Mouse (Mus musculus) adrenal gland, postnatal 10 days (tissue): ENCODE measurements around the gene Rad51d. TPM values are rescaled to one million over a fixed set of nuclear protein-coding genes. Genes with fewer than 3 reads are reported as not detected.
"Not testable (repeated sequence)": the region's sequence is repeated elsewhere in the genome, so short reads cannot be mapped to it uniquely, and the experiment has no call there.

Experiments used
- DNase-seq: peaks from one replicate; pipeline ENCODE4 v3.0.0; 2021; ENCODE audit warnings: mixed read lengths
- total RNA-seq, 2 experiments: library from RNA; stranded (reverse); gene quantifications; 2 replicates each; pipeline ENCODE4 v1.2.3; 2021

Gene Rad51d
- total RNA-seq, 2 experiments from 2014 or later = 14.8 to 19.3 TPM

DNA sequence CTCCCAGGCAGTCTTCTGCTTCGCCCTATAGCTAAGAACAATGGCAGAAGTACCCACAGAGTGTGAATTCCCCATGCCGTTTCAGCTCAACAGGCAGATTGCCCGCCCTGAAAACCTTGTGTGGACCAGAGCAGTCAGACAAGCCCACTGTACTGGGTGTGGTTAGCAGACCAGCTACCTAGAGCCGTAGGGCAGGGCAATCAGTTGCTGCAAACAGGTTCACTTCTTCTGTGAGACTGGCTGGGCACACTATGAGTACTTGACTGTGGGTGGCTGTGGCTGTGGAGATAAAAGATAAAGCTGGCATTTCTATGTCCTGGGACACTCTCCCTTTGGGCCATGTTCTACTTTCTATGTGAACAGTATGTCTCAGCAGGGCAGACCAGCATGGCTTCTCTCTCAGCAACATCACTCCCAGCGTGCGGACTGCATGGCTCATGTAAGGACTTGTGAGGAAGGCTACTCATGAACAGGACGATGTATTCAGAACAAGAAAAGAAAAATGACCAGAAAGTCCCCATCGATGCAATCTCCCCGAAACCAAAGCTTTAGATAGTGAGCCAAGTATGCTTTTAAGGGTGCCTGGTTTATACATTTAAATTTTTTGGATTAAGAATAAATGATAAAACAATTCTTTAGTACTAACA lies 35.0 kb downstream of the Rad51d start:
- DNase-seq = no peak

DNA sequence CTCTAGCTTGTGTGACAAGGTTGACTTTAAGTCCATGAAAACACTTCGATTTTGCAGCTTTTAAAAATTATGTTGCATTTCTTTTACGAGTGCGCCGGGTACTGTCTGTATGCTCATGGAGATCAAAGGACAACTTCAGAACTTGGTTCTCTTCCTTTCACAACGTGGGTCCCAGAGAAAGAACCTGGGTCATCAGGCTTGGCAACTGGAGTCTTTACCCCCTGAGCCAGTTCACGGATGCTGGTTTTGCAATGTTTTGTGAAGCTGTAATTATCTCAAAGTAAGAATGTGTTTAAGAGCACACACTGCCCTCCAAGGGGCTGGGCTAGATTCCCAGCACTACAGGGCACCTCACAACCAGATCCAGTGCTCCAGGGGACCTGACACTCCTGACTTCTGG lies 36.3 kb downstream of the Rad51d start:
- DNase-seq = no peak

DNA sequence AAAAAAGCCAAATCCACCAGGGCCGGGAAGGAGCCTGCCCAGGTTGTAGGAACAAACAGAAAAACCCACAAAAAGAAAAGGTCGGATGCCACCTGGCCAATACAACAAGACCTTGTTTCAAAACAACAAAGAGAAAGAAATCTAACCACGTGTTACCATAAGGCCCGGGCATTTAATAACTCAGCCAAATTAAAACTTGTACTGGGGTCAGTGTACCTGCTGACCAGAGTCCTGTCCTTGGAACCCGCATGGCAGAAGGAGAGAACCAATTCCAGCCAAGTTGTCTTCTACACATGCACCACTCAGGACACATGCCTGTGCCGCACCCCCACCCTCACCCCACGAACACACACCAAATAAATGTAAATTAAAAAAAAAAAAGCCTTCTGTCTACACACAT lies 37.5 kb downstream of the Rad51d start:
- no peak for DNase-seq

DNA sequence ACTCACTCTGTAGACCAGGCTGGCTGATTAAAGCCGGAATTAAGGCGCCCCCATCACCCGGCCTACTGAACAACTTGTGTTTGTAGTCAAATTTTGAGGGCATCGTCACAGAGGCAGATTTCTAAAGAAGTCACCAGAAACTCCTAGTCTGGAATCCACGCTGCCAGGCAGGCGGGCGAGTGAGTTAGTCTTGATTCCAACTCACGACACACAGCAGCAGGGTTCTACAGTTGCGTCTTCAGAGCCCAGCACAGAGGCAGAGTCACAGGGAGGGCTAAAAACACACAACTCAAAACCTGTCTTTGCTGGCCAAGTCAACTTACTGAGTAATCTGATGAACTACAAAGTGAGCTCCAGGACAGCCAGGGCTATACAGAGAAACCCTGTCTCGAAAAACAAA lies 37.9 kb downstream of the Rad51d start:
- DNase-seq = no peak

DNA sequence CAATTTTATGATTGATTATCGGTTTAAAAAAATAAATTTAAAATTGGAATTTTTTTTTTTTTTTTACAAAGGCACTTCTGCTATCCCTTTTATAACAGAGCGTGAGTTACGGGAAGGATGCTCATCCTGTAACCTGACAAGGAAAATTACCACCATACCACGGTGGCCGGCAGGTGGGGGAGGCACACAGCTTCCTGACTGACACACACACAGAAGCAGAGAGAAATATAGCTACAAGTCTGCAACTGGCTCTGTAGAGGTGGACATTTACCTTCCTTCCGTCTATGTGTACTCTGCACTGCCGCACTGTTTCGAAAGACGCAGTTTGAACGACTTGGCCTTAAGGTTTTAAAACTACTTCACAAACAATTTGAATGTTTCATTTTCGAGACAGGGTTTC lies 38.3 kb downstream of the Rad51d start:
- no peak for DNase-seq

DNA sequence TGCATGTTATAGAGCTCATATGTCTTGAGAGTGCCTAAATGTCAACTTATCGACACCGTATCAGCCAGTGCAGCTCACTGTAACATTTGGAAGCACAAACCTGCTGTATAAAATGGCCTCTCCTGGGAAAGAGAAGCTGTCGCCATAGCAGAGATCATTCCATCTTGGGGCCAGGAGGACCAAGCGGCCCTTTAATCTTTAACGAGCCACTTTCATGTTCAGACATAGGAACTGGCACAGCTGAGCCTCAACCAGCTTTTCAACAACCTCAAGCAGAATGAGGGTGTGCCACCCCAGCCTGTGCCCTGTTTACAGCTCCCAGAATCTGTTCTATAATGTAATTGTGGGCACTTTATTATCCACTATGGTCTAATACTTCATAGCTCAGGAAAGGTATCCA lies 40.2 kb downstream of the Rad51d start:
- no peak for DNase-seq

DNA sequence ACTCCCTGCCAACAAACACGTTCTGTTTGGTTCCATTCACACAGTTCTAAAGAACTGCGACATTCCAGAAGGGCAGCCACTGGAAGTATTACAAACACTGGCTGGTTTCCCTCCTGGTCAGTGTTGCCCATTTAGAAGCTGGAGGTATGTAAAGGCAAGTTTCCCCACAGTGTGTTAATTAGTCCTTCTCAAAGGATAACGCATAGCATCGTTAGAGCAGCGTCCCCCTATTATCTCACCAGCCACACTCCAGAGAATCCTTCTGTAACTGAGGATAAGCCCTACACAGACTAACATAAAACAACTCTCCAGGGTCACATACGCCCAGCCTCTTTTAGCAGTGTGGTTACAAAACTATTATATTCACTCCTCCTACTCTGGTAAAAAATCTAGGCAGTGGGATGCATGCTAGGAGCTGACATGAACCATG lies 42.8 kb downstream of the Rad51d start:
- no peak for DNase-seq

DNA sequence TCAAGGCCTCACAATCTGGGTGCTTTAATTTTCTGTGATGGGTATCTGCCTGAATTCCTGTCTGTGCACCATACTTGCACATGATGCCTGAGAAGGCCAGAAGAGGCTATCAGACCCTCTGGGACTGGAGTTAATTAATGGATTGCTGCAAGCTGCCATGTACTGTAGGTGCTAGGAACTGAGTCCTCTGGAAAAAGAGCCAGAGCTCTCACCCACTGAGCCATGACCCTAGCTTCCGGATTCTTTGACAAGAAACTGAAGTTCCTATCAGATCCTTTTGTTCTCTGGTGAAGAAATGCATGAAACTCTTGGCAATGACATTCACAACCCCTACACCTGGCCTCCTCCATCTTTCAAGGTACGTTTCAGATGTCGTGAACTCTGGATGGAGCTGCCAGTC lies 43.5 kb downstream of the Rad51d start:
- no peak for DNase-seq

DNA sequence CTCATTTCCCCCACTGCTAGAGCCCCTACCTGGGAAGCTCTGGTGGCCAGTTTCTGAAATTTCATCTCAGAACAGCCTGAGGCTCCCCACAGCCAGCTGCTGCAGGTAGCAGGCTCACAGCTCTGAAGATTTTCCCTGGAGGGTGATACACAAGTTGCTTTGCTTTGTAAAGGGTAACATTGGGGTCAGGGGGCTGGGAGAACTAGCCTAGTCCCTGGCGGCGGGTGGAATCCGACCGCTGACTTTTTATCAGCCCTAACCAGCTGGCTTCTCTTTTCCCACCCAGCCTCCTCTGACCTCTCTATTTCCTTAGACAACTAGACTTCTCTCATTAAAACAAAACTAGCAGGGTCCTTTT lies 44.4 kb downstream of the Rad51d start:
- no peak for DNase-seq

DNA sequence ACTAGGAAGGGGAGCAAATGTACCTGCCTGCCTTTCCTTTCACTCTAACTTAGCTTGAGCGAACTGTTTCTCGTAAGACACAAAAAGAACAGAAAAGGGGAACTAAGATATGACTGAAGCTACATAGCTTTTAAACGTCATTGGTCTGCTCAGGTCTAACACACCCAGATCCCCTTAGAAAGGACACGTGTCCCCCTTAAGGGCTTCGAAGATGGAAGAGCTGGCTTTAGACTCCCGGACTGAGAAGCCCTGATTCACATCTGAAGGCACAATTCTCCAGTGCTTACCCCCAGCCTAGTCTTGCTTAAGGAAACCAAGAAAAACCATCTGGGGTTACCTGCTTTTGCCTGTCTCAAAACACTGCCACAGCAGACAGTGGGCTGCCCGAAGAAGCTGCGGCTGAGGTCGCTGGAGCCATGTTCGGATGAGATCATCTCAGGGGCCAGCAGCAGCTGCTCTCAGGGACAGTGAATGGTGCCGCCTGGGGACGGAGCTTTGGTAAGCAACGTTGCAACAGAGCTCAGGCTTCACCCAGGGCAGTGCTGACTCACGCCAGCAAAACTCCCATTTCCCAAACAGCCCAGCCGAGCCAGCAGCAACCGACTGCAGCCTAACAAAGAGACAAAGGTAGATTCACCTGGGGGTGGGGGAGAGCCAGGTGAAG lies 44.9 kb downstream of the Rad51d start:
- DNase-seq = peak; percentile 87

DNA sequence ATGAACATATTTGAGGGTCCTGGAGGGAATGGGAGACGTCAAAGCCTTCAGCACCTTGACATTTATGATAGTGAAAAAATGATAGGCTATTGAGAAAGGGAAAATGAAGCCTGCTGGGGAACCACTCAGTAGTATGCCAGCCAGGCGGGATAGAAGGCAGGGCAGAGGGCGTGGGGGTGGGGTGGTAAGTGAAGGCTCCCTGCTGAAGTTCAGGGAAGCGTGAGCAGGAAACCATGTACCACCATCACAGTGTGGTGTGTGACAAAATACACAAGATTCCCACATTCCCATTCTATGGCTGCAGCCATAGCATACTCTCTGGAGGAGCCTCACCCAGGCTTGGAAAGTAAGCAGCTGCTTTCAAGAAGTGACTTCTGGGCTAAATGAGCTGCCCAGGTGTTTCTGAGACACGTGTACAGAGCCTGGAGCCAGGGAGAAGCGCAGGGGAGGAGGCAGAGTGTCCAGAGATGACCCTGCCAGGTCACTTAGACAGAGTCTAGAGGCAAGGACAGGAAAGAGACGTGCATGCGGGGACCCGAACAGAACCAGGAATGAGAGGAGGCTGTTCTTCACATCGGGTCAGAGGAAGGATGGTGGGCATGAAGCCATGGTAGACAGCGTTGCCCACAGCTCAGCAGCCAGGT lies 45.5 kb downstream of the Rad51d start:
- DNase-seq = peak; percentile 26

DNA sequence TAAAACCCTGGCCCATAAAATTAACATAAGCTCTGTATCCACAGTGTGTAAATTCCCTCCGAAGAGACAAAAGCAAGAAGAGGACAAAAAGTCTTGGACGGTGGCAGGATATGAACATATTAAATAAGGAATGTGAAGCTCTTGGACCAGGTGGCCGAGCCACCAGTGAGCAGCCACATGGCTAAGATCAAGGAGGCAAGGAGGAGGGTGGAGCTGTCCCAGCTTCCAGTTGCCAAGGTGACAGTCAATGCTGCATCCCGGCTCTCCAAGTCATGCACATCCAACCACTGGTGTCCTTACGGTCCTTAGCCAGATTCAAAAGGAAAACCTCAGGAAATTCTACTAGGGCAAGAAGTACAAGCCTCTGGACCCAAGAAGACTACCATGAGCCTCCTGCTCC lies 51.9 kb downstream of the Rad51d start:
- no peak for DNase-seq

DNA sequence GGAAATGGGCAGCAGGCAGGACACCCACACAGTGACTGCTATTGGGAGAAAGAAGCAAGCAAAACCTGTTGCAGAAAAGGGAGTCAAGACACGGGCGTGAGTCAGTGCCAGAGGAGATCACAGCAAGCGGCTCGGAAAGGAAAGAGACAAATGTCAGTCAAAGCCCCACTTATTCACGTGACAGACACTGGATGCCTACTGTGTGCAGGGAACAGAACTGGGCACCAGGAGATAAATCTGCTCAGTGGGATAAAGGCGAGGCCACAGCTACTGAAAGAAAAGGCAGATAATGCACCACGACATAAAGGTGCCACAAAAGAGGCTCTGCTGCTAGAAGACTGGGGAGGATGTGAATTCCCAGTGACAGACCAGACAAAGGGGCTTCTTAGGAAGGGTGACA lies 52.6 kb downstream of the Rad51d start:
- DNase-seq = no peak

DNA sequence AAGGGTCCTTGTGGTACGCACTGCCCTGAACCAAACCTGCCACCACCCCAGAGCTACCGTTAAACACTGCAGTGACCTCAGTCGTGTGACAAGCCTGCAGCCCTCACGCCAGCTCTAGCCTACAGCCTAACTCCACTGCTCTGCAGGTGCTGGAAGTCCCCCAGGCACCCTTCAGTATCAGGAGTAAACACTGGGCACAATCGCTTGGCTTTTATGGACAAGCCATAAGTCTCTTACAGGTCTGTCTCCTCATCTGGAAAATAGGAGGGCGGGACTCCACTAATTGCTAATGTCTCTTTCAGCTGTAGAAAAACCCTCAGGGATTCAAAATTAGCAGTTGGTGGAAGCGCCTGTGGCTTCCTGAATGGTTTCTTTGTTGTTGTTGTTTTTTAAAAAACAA lies 53.2 kb downstream of the Rad51d start:
- DNase-seq = no peak

DNA sequence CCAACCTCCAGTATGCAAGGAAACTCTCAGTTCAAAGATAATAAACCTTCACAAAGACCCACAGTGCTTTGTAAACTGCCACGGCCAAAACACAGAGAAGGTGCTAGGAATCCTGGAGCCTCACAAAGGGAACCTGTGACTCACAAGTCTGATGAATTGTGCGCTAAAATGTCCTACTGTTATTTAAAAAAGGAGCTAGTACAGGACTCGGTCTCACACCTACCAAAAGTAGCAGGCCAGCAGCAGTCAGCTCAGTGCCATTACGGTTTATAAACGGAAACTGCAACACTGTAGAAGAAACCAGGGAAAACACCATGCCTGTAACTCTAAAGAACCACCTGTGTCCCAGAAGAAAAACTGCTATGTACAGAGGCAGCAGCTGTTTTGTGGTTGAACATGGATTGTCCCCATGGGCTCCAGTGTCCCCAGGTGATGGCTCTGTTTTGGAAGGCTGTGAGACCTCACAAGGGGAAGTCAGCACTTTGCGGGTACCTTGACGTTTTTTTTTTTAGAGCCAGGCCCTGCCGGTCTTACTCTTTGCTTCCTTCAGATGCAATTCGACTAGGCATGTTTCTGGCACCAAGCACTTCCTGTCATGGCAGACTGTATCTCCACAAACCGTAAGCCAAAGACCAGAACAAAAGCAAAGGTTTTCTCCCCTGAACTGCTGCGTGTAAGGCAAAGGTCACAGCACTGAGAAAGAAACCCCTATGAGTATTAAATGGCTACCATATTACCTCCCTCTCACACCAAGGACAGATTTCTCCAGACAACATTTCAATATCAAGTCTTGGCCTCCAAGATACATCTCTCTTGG lies 54.6 kb downstream of the Rad51d start:
- DNase-seq = no peak

DNA sequence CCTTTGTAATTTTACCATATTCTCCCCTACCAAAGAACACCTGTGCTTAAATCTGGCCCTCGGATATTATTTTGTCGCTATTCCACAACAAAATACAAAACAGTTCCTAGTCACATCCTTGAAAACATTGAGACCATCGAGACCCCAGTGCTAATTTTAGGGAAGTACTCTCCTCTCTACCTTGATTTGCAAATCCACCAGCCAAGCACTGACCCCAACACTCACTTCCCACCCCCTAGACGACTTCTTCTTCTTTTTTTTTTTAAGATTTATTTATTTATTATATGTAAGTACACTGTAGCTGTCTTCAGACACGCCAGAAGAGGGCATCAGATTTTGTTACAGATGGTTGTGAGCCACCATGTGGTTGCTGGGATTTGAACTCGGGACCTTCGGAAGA lies 56.1 kb downstream of the Rad51d start:
- DNase-seq = not testable (repeated sequence)

DNA sequence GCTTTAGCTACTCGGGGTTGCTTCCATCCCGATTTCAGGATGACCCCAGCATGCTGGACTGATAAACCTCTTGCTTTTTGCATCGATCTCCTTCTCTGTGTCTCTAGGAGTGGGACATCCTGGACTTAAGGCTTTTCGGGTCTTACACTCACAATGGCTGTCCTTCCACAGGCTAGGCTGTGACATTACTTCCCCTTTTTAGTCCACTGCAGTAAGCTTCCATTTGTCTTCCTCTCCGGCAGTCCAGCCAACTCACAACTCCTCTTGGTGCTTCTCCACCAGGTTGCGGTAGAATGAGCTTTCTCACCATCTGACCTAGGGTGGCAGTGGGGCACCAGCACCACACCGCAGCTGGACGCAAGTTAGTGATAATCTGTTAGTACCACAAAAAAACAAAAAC lies 56.5 kb downstream of the Rad51d start:
- DNase-seq = no peak

DNA sequence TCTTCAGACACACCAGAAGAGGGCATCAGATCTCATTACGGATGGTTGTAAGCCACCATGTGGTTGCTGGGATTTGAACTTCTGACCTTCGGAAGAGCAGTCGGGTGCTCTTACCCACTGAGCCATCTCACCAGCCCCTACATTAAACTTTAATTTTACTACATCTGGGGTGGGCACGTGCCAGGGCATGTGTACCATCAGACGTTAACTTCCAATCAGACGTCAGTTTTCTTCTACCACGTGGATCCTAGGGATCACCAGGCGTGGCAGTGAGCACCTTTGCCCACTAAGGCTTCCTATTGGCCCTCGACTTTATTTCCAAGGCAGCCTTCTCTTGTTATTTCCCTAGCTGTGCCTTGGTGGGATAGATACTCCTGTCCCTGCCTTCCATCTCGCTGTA lies 58.0 kb downstream of the Rad51d start:
- DNase-seq = not testable (repeated sequence)

DNA sequence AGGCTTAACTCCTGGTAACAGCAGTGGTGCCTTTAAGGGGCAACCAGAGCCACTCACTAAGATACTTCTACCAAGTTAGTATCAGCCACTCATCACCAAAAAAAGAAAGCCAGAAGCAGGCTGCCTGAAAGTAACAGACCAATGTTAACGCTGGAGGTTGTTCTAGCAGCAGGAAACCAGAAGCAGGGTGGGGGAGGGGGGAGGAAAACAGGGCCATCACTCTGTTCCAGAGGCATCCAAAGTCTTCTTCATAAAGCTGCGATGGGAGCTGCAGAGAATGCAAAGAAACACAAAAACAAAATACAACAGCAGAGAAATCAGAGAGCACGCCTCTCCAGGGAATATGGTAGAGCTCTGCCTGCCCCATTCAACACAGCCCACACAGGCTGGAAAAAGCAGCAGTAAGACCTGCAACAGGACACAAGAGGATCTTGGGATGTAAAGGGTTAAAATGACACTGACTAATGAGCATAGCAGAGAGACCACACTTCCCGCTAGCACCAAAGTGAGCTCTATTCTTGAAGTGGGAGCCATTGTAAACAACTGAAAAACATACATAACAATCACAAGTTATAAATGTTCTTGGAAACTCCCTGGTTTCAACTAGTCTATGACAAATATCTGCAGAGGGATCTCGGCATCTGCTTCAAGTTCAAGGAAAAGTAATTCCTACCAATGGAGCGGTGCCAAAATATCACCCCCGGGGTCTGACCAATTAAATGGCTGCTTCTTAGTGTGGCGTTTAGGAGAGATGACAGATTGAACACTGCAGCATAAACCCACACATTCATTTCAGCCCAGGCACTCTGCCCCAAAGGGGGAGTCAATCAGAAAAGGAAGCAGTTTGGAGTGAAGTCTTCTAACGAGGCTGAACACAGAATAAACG lies 59.2 kb downstream of the Rad51d start:
- no peak for DNase-seq

DNA sequence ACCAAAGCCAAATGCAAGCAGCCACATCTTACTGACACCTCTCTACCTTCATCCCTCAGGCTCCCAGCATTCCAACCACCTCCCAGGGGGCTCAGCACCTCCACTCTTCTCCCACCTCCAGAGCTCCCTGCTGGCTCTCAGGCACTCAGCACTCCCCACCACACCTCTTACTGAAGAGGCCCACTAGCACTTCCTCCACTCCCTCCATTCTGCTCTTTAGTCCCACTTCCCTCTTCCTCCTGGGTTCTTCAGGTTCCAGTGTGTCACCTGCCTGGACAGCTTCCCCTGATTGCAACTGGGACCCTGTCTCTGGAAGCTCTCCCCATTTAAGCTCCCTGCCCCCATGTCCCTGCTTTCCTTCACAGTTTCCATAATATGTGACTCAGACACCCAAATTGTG lies 63.6 kb downstream of the Rad51d start:
- no peak for DNase-seq
